Comparison of ENCODE assay signal across 30 mouse cellular contexts in the genomic region with DNA sequence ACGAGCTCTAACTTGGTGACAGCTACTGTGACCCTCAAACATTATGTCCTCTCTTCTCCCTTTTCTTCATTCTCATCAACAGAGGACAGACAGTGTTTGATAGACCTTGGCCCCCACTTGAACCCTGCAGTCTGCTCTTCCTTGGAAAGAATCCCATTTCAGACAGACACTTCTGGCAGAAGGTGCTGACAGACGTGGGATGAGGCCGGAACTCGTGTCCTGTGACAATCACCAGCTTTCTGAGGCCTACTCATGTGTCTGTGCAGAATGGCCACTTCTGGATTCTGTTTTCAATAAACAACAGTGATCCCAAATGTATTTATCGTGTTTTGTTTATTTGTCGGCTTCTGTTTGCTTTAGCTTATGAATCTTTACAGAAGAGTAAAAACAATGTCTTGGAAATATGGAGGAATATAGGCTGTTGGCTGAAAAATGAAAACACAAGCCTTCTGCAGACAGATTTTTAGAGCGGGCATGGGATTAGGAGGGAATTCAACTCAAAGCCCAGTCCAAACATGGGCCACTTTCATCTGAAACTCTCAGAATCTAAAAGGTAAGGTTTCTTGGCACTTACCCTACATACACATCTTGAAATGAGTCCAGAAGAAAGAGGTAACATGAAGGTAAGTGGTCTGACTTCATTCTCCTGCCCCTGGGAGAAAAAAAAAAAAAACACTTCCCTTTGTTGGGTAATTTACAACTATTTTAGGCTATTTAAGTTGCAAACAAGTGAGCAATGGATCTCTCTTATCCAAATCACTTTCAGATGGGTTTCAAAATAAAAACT.
DNase-seq lines count a peak whose midpoint lies in the region; ATAC-seq and TF ChIP-seq lines count a peak whose summit lies in the region.
"Had no signal": no experiment of that assay in that cellular context is flagged by ENCODE, and none has a peak within 500 bp of the region (broad histone marks: within the 10 kb centered on the region; RNA-seq: fewer than 3 reads in every experiment).

No protein-coding gene starts in this region.

- peak; percentile 26 for DNase-seq in embryonic facial prominence, embryonic 14.5 days (ENCODE audit: low spot score)
- DNase-seq in embryonic facial prominence, embryonic 10.5 days (ENCODE audit: low spot score): no peak
- DNase-seq in testis, postnatal 14 days (ENCODE audit: low spot score): peak; percentile 19
- no peak for DNase-seq in testis, postnatal 10 days (ENCODE audit: low spot score)
- peak; percentile 22 for DNase-seq in lung, postnatal 10 days
- peak; percentile 25 for DNase-seq in lung, postnatal 36 days
- DNase-seq in left cerebral cortex, postnatal 14 days (ENCODE audit: low spot score in 2 of 2): no peak
- DNase-seq in liver, postnatal 0 days: no peak
- DNase-seq: adrenal gland, adult 2 months; adrenal gland, postnatal 14 days; B cell, adult 2 months; cerebellum, adult 11-12 months; cerebellum, adult 8-10 months; cerebellum, postnatal 14 days; forebrain, postnatal 0 days; gastrocnemius, adult 2 months; gastrocnemius, postnatal 14 days; heart, adult 11 months; heart, postnatal 14 days; heart, postnatal 4 days had no signal

- no peaks in the 10 kb centered on the region for H3K9me3 ChIP-seq in embryonic facial prominence, embryonic 14.5 days (ENCODE audit: control insufficient read depth, low read length)
- H3K9me3 ChIP-seq in embryonic facial prominence, embryonic 10.5 days: no peaks in the 10 kb centered on the region
- no peaks in the 10 kb centered on the region for H3K9me3 ChIP-seq in liver, postnatal 0 days (ENCODE audit: low read length)
- H3K9me3 ChIP-seq: embryonic facial prominence, embryonic 12.5 days; forebrain, embryonic 12.5 days; heart, embryonic 13.5 days had no signal

- H3K9ac ChIP-seq in embryonic facial prominence, embryonic 14.5 days (ENCODE audit: low read depth, low read length): no peak overlapping the region
- H3K9ac ChIP-seq in liver, postnatal 0 days (replicated peaks): no peak overlapping the region
- H3K9ac ChIP-seq: embryonic facial prominence, embryonic 12.5 days; forebrain, embryonic 12.5 days; forebrain, postnatal 0 days; heart, embryonic 13.5 days; hindbrain, embryonic 14.5 days had no signal

- no peaks in the 10 kb centered on the region for H3K27me3 ChIP-seq in embryonic facial prominence, embryonic 14.5 days (replicated peaks; ENCODE audit: control insufficient read depth, insufficient read depth, low read length)
- H3K27me3 ChIP-seq in embryonic facial prominence, embryonic 10.5 days (replicated peaks; ENCODE audit: low read depth, poor library complexity, severe bottlenecking): no peaks in the 10 kb centered on the region
- no peaks in the 10 kb centered on the region for H3K27me3 ChIP-seq in liver, postnatal 0 days (ENCODE audit: insufficient read depth, low read length)
- H3K27me3 ChIP-seq: CH12.LX; embryonic facial prominence, embryonic 12.5 days; forebrain, embryonic 12.5 days; heart, embryonic 13.5 days had no signal

- H3K27ac ChIP-seq in embryonic facial prominence, embryonic 14.5 days (replicated peaks; ENCODE audit: low read depth, low read length): no peak overlapping the region
- no peak overlapping the region for H3K27ac ChIP-seq in embryonic facial prominence, embryonic 10.5 days (replicated peaks)
- H3K27ac ChIP-seq in liver, postnatal 0 days (ENCODE audit: low read depth): no peak overlapping the region
- H3K27ac ChIP-seq: embryonic facial prominence, embryonic 12.5 days; forebrain, embryonic 12.5 days; gastrocnemius, adult 2 months; heart, embryonic 13.5 days; hindbrain, embryonic 14.5 days; hindbrain, postnatal 0 days had no signal

- H3K4me1 ChIP-seq in embryonic facial prominence, embryonic 14.5 days (ENCODE audit: control insufficient read depth, insufficient read depth, low read length): no peaks in the 10 kb centered on the region; the same call in 1 of the 2 replicates
- H3K4me1 ChIP-seq in embryonic facial prominence, embryonic 10.5 days: peaks cover 22% of the 10 kb centered on the region
- H3K4me1 ChIP-seq in liver, postnatal 0 days (ENCODE audit: insufficient read depth): no peaks in the 10 kb centered on the region
- H3K4me1 ChIP-seq: forebrain, embryonic 12.5 days had no signal

- intact Hi-C loops in left cerebral cortex, postnatal 14 days (cut with DNase I): no loop called here

- no peak overlapping the region for H3K4me3 ChIP-seq in embryonic facial prominence, embryonic 14.5 days (ENCODE audit: low read depth, low read length)
- no peak overlapping the region for H3K4me3 ChIP-seq in embryonic facial prominence, embryonic 10.5 days
- no peak overlapping the region for H3K4me3 ChIP-seq in liver, postnatal 0 days (ENCODE audit: low read depth, low read length)
- H3K4me3 ChIP-seq: embryonic facial prominence, embryonic 12.5 days; erythroblast, embryonic 14.5 days; forebrain, embryonic 12.5 days; gastrocnemius, adult 2 months; heart, embryonic 13.5 days had no signal

- no peak overlapping the region for H3K4me2 ChIP-seq in embryonic facial prominence, embryonic 14.5 days (ENCODE audit: low read depth, low read length)
- no peak overlapping the region for H3K4me2 ChIP-seq in liver, postnatal 0 days (ENCODE audit: low read depth, low read length)
- H3K4me2 ChIP-seq: embryonic facial prominence, embryonic 12.5 days; forebrain, embryonic 12.5 days; heart, embryonic 13.5 days; hindbrain, embryonic 14.5 days had no signal

- no peaks in the 10 kb centered on the region for H3K36me3 ChIP-seq in embryonic facial prominence, embryonic 14.5 days (ENCODE audit: control insufficient read depth, insufficient read depth, low read length)
- no peaks in the 10 kb centered on the region for H3K36me3 ChIP-seq in embryonic facial prominence, embryonic 10.5 days (replicated peaks)
- no peaks in the 10 kb centered on the region for H3K36me3 ChIP-seq in liver, postnatal 0 days (replicated peaks; ENCODE audit: insufficient read depth, low read length)
- H3K36me3 ChIP-seq: embryonic facial prominence, embryonic 12.5 days; forebrain, embryonic 12.5 days; G1E; heart, embryonic 13.5 days had no signal

- 61% methylated on average over 7 of the region's 7 CpGs for WGBS in embryonic facial prominence, embryonic 14.5 days
- 86% methylated on average over 7 of the region's 7 CpGs for WGBS in embryonic facial prominence, embryonic 10.5 days
- 71% methylated on average over 7 of the region's 7 CpGs for WGBS in liver, postnatal 0 days (ENCODE audit: insufficient replicate concordance)

- no peak for TF ChIP-seq EP300 in liver, postnatal 0 days (IDR thresholded peaks at IDR 0.05; ENCODE audit: low read depth)

- no peak for ATAC-seq in embryonic facial prominence, embryonic 14.5 days (ENCODE audit: low read depth)
- ATAC-seq in liver, postnatal 0 days: no peak
- ATAC-seq: forebrain, postnatal 0 days; hindbrain, postnatal 0 days; inflammation-experienced regulatory T-cells, adult 6 months; Patski had no signal

- TF ChIP-seq CTCF in liver, postnatal 0 days (IDR thresholded peaks at IDR 0.05; ENCODE audit: low read depth): no peak

Comparison
In these comparisons a context has a peak if more than half of its experiments do, and no peak if none do; other contexts are left out.
1. DNase-seq: peak in embryonic facial prominence, embryonic 14.5 days (single experiment), testis, postnatal 14 days (single experiment), lung, postnatal 10 days (single experiment) and lung, postnatal 36 days (single experiment); none in embryonic facial prominence, embryonic 10.5 days (single experiment), testis, postnatal 10 days (single experiment), left cerebral cortex, postnatal 14 days (0 of 2) and liver, postnatal 0 days (single experiment).